Mouse (Mus musculus) G1E (cell line): Measurements from ENCODE around the gene Tcf7l1. TPM values are rescaled to one million over a fixed set of nuclear protein-coding genes. Genes with fewer than 3 reads are reported as not detected.

Experiments
- ATAC-seq: 2 replicates; pipeline ENCODE4 v1.8.0; 2016; ENCODE audit warnings: mild to moderate bottlenecking; ENCODE audit not compliant: insufficient number of reproducible peaks, poor library complexity, low FRiP score, severe bottlenecking; ENCODE audit errors: extremely low read depth
- DNase-seq: peaks from one replicate; pipeline ENCODE4 v3.0.0; 2012; ENCODE audit warnings: low spot score
- H3K27me3 ChIP-seq: 2 replicates; pipeline ENCODE4 v1.6.1; 2012; ENCODE audit warnings: mild to moderate bottlenecking, low read length, inconsistent platforms; ENCODE audit not compliant: insufficient read depth
- H3K36me3 ChIP-seq: replicated peaks from 2 replicates; pipeline ENCODE3; 2012; ENCODE audit warnings: mild to moderate bottlenecking, inconsistent platforms
- H3K4me1 ChIP-seq: 2 replicates; pipeline ENCODE4 v1.6.1; 2012; ENCODE audit warnings: low read depth, low read length, inconsistent platforms, mixed read lengths; ENCODE audit not compliant: insufficient read depth
- H3K4me3 ChIP-seq: 2 replicates; pipeline ENCODE4 v1.5.1; 2012; ENCODE audit warnings: low read depth, mild to moderate bottlenecking, inconsistent platforms, low read length, moderate library complexity, mixed read lengths
- H3K9me3 ChIP-seq: replicated peaks from 2 replicates; pipeline ENCODE4 v1.6.1; 2012; ENCODE audit warnings: inconsistent platforms
- CTCF ChIP-seq: IDR thresholded peaks from 2 replicates; pipeline ENCODE4 v1.5.1; 2012; ENCODE audit warnings: low read depth, low read length, inconsistent platforms, mixed read lengths
- GATA1 ChIP-seq: IDR thresholded peaks from 2 replicates; pipeline ENCODE4 v1.6.1; 2012; ENCODE audit warnings: borderline replicate concordance, low read length, inconsistent platforms, mixed read lengths
- GATA2 ChIP-seq: IDR thresholded peaks from 2 replicates; pipeline ENCODE4 v1.6.1; 2012; ENCODE audit warnings: low read depth, low read length, inconsistent platforms, borderline replicate concordance
- POLR2AphosphoS5 ChIP-seq: IDR thresholded peaks from 2 replicates; pipeline ENCODE4 v1.6.1; 2012; ENCODE audit warnings: low read depth, low read length, inconsistent platforms; ENCODE audit not compliant: insufficient replicate concordance
- TAL1 ChIP-seq: conservative IDR thresholded peaks from 2 replicates; pipeline ENCODE4 v1.6.1; 2012; ENCODE audit warnings: low read depth, low read length, inconsistent platforms, mixed read lengths
- polyA plus RNA-seq: library from polyadenylated mRNA; stranded (reverse); fragments of >175 nt; gene quantifications from 2 replicates; pipeline ENCODE4 v1.2.3, GENCODE M21; 2012
- total RNA-seq, 2 experiments: library from RNA; stranded (forward) in 1 of 2; stranded (reverse) in 1 of 2; fragments of 200-1000 nt in 1 of 2; fragments of >200 nt in 1 of 2; fragmentation: Nextera tagmentation in 1 of 2; gene quantifications; 2 replicates each; pipeline ENCODE4 v1.2.3; 2014 to 2017

The Tcf7l1 gene
- total and polyA plus RNA-seq, 3 experiments, result 0.38 TPM; not detected in 2

DNA sequence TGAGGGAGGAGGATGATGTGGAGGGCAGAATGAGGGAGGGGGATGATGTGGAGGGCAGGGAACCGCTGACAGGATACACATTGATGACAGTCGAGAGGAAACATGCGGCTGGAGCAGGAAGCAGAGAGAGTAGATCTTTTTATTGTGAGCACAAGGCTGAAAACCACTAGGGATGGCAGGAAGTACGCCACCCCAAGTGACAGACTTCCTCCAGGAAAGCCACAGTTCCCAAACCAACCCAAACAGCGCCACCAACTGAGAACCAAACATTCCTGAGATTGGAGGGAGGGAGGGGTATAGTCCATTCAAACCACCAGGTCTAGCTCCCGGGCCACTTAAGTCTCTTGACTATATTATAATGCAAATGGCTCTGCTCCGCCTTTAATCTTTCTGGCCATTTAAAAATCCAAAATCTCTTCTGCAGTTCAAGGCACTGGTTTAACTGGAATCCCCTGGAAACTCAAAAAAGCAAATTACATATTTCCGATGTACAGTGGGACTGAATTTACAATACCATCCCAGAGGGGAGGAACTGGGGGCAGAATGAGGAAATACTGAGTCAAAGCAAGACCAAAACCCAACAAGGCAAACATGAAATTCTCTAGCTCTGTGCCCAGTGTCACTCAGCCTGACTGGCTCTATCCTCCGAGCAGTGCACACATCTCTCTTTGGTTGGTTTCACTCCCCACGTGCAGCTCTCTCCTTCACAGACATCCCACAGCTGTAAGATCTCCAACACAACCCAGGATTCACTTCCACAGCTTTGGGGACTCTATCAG lies 30.6 kb downstream of the Tcf7l1 start:
- Histone ChIP-seq H3K4me1 (no peaks in the 10 kb centered on the region), H3K27me3 (no peaks in the 10 kb centered on the region; the same call in 1 of the 2 replicates), H3K36me3 (no peaks in the 10 kb centered on the region), H3K9me3 (no peaks in the 10 kb centered on the region), H3K4me3 (no peak overlapping the region)
- DNase-seq, result no peak
- ATAC-seq, result no peak
- no peak for TF ChIP-seq GATA1
- no peak for TF ChIP-seq TAL1
- no peak for TF ChIP-seq POLR2AphosphoS5
- TF ChIP-seq CTCF, result no peak
- TF ChIP-seq GATA2, result no peak

DNA sequence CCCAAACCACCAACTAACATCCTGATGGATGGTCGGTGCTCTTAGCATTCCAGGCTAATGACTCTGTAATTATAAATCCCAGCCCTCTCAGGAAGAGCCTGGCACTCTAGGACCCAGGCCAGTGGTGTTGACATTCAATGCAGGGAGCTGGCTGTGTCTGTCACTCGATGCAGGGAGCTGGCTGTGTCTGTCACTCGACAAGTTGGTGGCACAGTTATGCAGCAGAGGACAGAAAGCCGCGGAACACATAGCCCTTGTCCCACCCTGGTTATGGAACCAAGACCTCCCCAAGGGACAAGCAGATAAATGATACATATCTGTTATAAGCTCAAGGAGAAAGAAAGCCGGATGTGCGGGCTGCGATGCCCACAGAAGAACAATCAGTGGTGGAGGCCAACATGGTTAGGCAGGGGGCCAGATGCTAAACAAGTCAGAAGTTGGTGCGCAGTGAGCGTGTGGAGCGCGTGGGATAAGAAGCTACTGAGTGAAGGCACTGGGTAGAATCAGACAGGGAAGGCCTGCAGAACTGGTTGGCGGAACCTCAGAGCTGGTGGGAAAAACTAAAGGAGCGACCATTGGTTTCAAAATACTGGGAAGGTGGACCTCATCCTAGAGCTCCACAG lies 33.7 kb downstream of the Tcf7l1 start:
- Histone ChIP-seq H3K4me1 (no peaks in the 10 kb centered on the region), H3K36me3 (no peaks in the 10 kb centered on the region), H3K9me3 (no peaks in the 10 kb centered on the region), H3K4me3 (no peak overlapping the region), H3K27me3 (peaks cover 14% of the 10 kb centered on the region)
- DNase-seq (no peak), ATAC-seq (no peak)
- TF ChIP-seq GATA2 (no peak), TAL1 (no peak), CTCF (no peak), GATA1 (no peak)

DNA sequence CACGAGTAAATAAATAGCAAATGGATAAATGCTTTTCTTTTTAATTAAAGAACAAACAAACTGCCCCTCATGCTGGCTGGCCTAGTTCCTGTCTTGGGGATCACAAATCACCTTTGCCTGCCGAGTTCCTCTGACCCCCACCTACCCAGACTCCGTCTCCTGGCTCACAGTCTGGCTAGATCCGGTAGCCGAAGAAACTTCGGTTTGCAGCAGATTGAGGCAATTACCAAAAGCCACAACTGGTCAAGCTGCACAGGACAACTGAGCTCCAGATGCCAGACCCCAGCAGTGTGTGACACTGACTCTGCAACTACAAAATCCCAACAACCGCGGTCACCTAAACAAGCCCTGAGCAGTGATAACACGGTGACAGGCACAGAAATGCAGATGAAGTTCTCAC lies 34.8 kb downstream of the Tcf7l1 start:
- Histone ChIP-seq H3K4me3 (no peak overlapping the region), H3K27me3 (peaks cover 18% of the 10 kb centered on the region), H3K4me1 (no peaks in the 10 kb centered on the region), H3K36me3 (no peaks in the 10 kb centered on the region), H3K9me3 (no peaks in the 10 kb centered on the region)
- ATAC-seq, result no peak
- no peak for DNase-seq
- TF ChIP-seq GATA2 (no peak), CTCF (no peak), GATA1 (no peak), TAL1 (no peak), POLR2AphosphoS5 (no peak)

DNA sequence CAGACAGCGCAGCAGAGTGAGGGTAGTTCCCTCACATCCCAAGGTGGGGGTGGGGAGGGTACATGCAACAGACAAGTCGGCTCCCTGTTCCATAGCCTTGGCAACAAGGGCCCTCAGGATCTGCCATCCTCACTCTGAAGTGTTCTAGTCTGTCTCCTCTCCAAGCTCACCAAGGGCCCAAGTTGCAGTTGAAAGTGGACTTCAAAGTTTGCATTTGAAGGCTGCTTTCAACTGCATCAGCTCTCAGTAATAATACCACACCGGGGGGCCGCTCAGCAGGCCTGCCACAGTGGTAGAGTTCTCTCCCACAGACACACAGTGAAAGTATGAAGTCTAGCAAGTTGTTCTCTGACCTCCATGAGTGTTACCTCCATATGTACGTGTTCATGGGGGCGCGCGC lies 35.3 kb downstream of the Tcf7l1 start:
- Histone ChIP-seq H3K27me3 (peaks cover 21% of the 10 kb centered on the region), H3K4me3 (no peak overlapping the region), H3K9me3 (no peaks in the 10 kb centered on the region), H3K36me3 (no peaks in the 10 kb centered on the region), H3K4me1 (no peaks in the 10 kb centered on the region)
- DNase-seq (no peak), ATAC-seq (no peak)
- TF ChIP-seq GATA2 (no peak), GATA1 (no peak), CTCF (no peak), TAL1 (no peak), POLR2AphosphoS5 (no peak)

DNA sequence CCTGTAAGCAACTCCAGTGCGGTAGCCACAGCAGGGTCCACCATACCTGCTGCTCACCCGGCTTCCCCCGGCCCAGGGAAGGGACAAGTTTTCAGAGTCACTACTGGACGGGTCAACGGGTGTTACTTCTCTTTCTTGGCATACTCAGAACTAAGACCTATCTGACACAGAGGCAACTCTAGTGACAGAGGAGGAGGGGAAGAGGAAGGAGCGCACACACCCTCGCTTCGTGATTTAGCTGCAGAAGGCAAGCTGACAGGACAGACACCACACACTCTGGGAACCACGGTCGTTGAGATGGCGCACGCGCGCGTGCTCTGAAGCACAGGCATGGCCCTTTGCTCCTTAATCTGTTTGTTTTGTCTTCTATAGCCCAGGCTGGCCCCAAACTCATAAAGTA lies 36.2 kb downstream of the Tcf7l1 start:
- no peaks in the 10 kb centered on the region for H3K4me1 ChIP-seq
- H3K9me3 ChIP-seq, result no peaks in the 10 kb centered on the region
- TF ChIP-seq GATA2 (no peak), CTCF (no peak)
- peaks cover 21% of the 10 kb centered on the region for H3K27me3 ChIP-seq
- ATAC-seq (no peak), DNase-seq (no peak)
- H3K36me3 ChIP-seq, result no peaks in the 10 kb centered on the region
- H3K4me3 ChIP-seq, result no peak overlapping the region

DNA sequence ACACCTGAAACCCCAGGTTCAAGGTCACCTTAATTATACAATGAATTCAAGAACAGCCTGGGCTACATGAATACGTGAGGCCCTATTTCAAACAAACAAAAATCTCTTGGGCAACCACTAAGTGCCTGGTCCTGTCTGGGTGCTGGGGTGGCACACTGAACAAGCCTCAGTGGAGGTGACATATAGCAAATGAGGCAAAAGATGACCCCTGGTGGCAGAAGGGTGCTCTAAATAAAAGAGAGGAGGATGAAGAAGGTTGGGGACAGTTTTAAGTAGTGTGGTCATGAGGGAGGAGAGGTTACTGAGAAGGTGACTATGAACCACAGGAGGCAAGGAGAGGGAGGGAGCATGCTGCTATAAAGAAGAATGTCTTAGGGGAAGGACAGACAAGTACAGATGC lies 37.8 kb downstream of the Tcf7l1 start:
- Histone ChIP-seq H3K4me3 (no peak overlapping the region), H3K36me3 (no peaks in the 10 kb centered on the region), H3K4me1 (no peaks in the 10 kb centered on the region), H3K27me3 (peaks cover 21% of the 10 kb centered on the region), H3K9me3 (no peaks in the 10 kb centered on the region)
- TF ChIP-seq TAL1 (no peak), GATA1 (no peak), CTCF (no peak), GATA2 (no peak), POLR2AphosphoS5 (no peak)
- DNase-seq (no peak), ATAC-seq (no peak)

DNA sequence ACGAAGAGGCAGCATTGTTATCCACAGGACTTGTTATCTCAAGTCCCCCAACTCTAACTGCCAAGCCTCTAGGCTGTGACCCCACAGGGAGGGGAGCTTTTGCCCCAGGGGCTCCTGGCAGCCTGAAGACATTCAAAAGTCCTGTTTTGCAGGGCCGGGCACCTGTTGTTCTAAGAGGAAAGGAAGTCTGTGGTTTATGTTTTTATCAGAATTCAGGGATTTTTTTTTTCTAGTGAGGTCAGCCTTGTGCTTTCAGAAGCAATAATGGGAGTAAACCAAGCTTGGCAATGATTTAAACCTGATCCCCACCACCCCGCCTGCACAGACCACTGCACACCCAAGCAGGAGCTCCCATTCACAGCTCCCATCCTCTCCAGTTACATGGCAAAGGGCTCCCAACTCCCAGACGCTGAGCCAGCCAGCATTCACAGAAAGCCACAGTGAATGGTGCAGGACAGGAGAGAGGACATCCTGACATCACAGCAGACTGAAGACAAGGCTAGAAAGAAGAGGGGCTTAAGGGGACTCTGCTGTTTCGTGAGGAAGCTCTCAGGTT lies 40.1 kb downstream of the Tcf7l1 start:
- Histone ChIP-seq H3K36me3 (no peaks in the 10 kb centered on the region), H3K4me3 (no peak overlapping the region), H3K9me3 (no peaks in the 10 kb centered on the region), H3K4me1 (no peaks in the 10 kb centered on the region), H3K27me3 (peaks cover 23% of the 10 kb centered on the region)
- no peak for DNase-seq
- TF ChIP-seq GATA2, result no peak
- no peak for ATAC-seq
